Mouse (Mus musculus): ENCODE data around the gene Hes3. TPM values are rescaled to one million over a fixed set of nuclear protein-coding genes. Genes with fewer than 3 reads are reported as not detected.

Hes3 gene
- polyA plus RNA-seq, 1 experiment from 2014 or later: not detected

GRCm38 (mm10) chr4:152296874-152297861, 5.7 kb upstream of the Hes3 start, which contains the start of gene Icmt:
Gene Icmt, plus strand, starts transcription at chr4:152297227.
- Histone ChIP-seq H3K9ac (ENCODE audit: low read length) (peak within 1 kb of the TSS; percentile 97), H3K4me1 (ENCODE audit: control insufficient read depth, insufficient read depth, low read length) (peaks cover 24% of the 10 kb centered on the region), H3K4me3 (replicated peaks; ENCODE audit: low read length) (peak within 1 kb of the TSS; percentile 94), H3K9me3 (replicated peaks; ENCODE audit: control insufficient read depth, low read length) (no peaks in the 10 kb centered on the region), H3K4me2 (ENCODE audit: low read depth, low read length) (peak within 1 kb of the TSS; percentile 94), H3K27me3 (ENCODE audit: control insufficient read depth, insufficient read depth, low read length) (peaks cover 9% of the 10 kb centered on the region), H3K27ac (ENCODE audit: low read length) (peak within 1 kb of the TSS; percentile 78), H3K36me3 (ENCODE audit: control insufficient read depth, insufficient read depth, low read length) (no peaks in the 10 kb centered on the region)
- WGBS: under 1% methylated on average over 118 of the region's 119 CpGs
- ATAC-seq (ENCODE audit: insufficient read depth, low FRiP score): peak; percentile 97

- Histone ChIP-seq H3K4me3 (replicated peaks; ENCODE audit: low read length) (peak overlapping the region; percentile 94), H3K36me3 (ENCODE audit: control insufficient read depth, insufficient read depth, low read length) (no peaks in the 10 kb centered on the region), H3K4me1 (ENCODE audit: control insufficient read depth, insufficient read depth, low read length) (peaks cover 25% of the 10 kb centered on the region), H3K27me3 (ENCODE audit: control insufficient read depth, insufficient read depth, low read length) (peaks cover 17% of the 10 kb centered on the region), H3K4me2 (ENCODE audit: low read depth, low read length) (peak overlapping the region; percentile 59), H3K27ac (ENCODE audit: low read length) (peak overlapping the region; percentile 78), H3K9ac (ENCODE audit: low read length) (peak overlapping the region; percentile 73), H3K9me3 (replicated peaks; ENCODE audit: control insufficient read depth, low read length) (no peaks in the 10 kb centered on the region)
- 10% methylated on average over 8 of the region's 8 CpGs for WGBS
- ATAC-seq (ENCODE audit: insufficient read depth, low FRiP score): no peak
Observed at GRCm38 (mm10) chr4:152296371-152296770, 4.9 kb upstream of the Hes3 start.

GRCm38 (mm10) chr4:152295916-152296315, 4.5 kb upstream of the Hes3 start:
- H3K4me3 ChIP-seq (replicated peaks; ENCODE audit: low read length): no peak overlapping the region
- ATAC-seq (ENCODE audit: insufficient read depth, low FRiP score): no peak
- no peak overlapping the region for H3K4me2 ChIP-seq (ENCODE audit: low read depth, low read length)
- peaks cover 22% of the 10 kb centered on the region for H3K27me3 ChIP-seq (ENCODE audit: control insufficient read depth, insufficient read depth, low read length)
- WGBS: 38% methylated on average over 4 of the region's 4 CpGs
- H3K4me1 ChIP-seq (ENCODE audit: control insufficient read depth, insufficient read depth, low read length): peaks cover 25% of the 10 kb centered on the region
- peak overlapping the region; percentile 31; the same call in 1 of the 2 replicates for H3K27ac ChIP-seq (ENCODE audit: low read length)
- H3K9me3 ChIP-seq (replicated peaks; ENCODE audit: control insufficient read depth, low read length): no peaks in the 10 kb centered on the region
- no peak overlapping the region for H3K9ac ChIP-seq (ENCODE audit: low read length)
- no peaks in the 10 kb centered on the region for H3K36me3 ChIP-seq (ENCODE audit: control insufficient read depth, insufficient read depth, low read length)

GRCm38 (mm10) chr4:152294188-152294929, 2.9 kb upstream of the Hes3 start:
- Histone ChIP-seq H3K4me1 (ENCODE audit: control insufficient read depth, insufficient read depth, low read length) (peaks cover 35% of the 10 kb centered on the region), H3K36me3 (ENCODE audit: control insufficient read depth, insufficient read depth, low read length) (no peaks in the 10 kb centered on the region), H3K27me3 (ENCODE audit: control insufficient read depth, insufficient read depth, low read length) (peaks cover 36% of the 10 kb centered on the region), H3K9ac (ENCODE audit: low read length) (no peak overlapping the region), H3K9me3 (replicated peaks; ENCODE audit: control insufficient read depth, low read length) (no peaks in the 10 kb centered on the region), H3K4me2 (ENCODE audit: low read depth, low read length) (no peak overlapping the region), H3K27ac (ENCODE audit: low read length) (no peak overlapping the region), H3K4me3 (replicated peaks; ENCODE audit: low read length) (no peak overlapping the region)
- WGBS: 51% methylated on average over 10 of the region's 10 CpGs
- no peak for ATAC-seq (ENCODE audit: insufficient read depth, low FRiP score)

GRCm38 (mm10) chr4:152292102-152292765, 772 bp upstream of the Hes3 start:
- Histone ChIP-seq H3K36me3 (ENCODE audit: control insufficient read depth, insufficient read depth, low read length) (no peaks in the 10 kb centered on the region), H3K27ac (ENCODE audit: low read length) (no peak overlapping the region), H3K4me2 (ENCODE audit: low read depth, low read length) (no peak overlapping the region), H3K4me3 (replicated peaks; ENCODE audit: low read length) (no peak overlapping the region), H3K27me3 (ENCODE audit: control insufficient read depth, insufficient read depth, low read length) (peaks cover 51% of the 10 kb centered on the region), H3K9me3 (replicated peaks; ENCODE audit: control insufficient read depth, low read length) (no peaks in the 10 kb centered on the region), H3K4me1 (ENCODE audit: control insufficient read depth, insufficient read depth, low read length) (peaks cover 22% of the 10 kb centered on the region; the same call in 1 of the 2 replicates), H3K9ac (ENCODE audit: low read length) (no peak overlapping the region)
- WGBS: 15% methylated on average over 12 of the region's 12 CpGs
- ATAC-seq (ENCODE audit: insufficient read depth, low FRiP score): no peak

GRCm38 (mm10) chr4:152290991-152291390, 471 bp downstream of the Hes3 start:
- H3K4me1 ChIP-seq (ENCODE audit: control insufficient read depth, insufficient read depth, low read length): peaks cover 28% of the 10 kb centered on the region; the same call in 1 of the 2 replicates
- no peak for ATAC-seq (ENCODE audit: insufficient read depth, low FRiP score)
- no peak overlapping the region for H3K4me3 ChIP-seq (replicated peaks; ENCODE audit: low read length)
- no peak overlapping the region for H3K27ac ChIP-seq (ENCODE audit: low read length)
- WGBS: 31% methylated on average over 11 of the region's 11 CpGs
- no peaks in the 10 kb centered on the region for H3K9me3 ChIP-seq (replicated peaks; ENCODE audit: control insufficient read depth, low read length)
- H3K36me3 ChIP-seq (ENCODE audit: control insufficient read depth, insufficient read depth, low read length): no peaks in the 10 kb centered on the region
- H3K9ac ChIP-seq (ENCODE audit: low read length): no peak overlapping the region
- 0 out of 2 replicates have a peak overlapping the region, but pooled peaks have one; percentile 41 for H3K4me2 ChIP-seq (ENCODE audit: low read depth, low read length)
- peaks cover 63% of the 10 kb centered on the region for H3K27me3 ChIP-seq (ENCODE audit: control insufficient read depth, insufficient read depth, low read length)

- Histone ChIP-seq H3K4me3 (replicated peaks; ENCODE audit: low read length) (peak overlapping the region; percentile 25), H3K9me3 (replicated peaks; ENCODE audit: control insufficient read depth, low read length) (no peaks in the 10 kb centered on the region), H3K27me3 (ENCODE audit: control insufficient read depth, insufficient read depth, low read length) (peaks cover 65% of the 10 kb centered on the region), H3K27ac (ENCODE audit: low read length) (no peak overlapping the region), H3K36me3 (ENCODE audit: control insufficient read depth, insufficient read depth, low read length) (no peaks in the 10 kb centered on the region), H3K4me2 (ENCODE audit: low read depth, low read length) (peak overlapping the region; percentile 41), H3K4me1 (ENCODE audit: control insufficient read depth, insufficient read depth, low read length) (peaks cover 25% of the 10 kb centered on the region; the same call in 1 of the 2 replicates), H3K9ac (ENCODE audit: low read length) (no peak overlapping the region; the same call in 1 of the 2 replicates)
- ATAC-seq (ENCODE audit: insufficient read depth, low FRiP score): no peak
- 1% methylated on average over 39 of the region's 39 CpGs for WGBS
Observed at GRCm38 (mm10) chr4:152290385-152290784, 1.1 kb downstream of the Hes3 start.

- 52% methylated on average over 18 of the region's 18 CpGs for WGBS
- Histone ChIP-seq H3K4me1 (ENCODE audit: control insufficient read depth, insufficient read depth, low read length) (peaks cover 27% of the 10 kb centered on the region; the same call in 1 of the 2 replicates), H3K27me3 (ENCODE audit: control insufficient read depth, insufficient read depth, low read length) (peaks cover 81% of the 10 kb centered on the region), H3K4me3 (replicated peaks; ENCODE audit: low read length) (no peak overlapping the region), H3K9ac (ENCODE audit: low read length) (no peak overlapping the region), H3K27ac (ENCODE audit: low read length) (no peak overlapping the region), H3K4me2 (ENCODE audit: low read depth, low read length) (no peak overlapping the region), H3K36me3 (ENCODE audit: control insufficient read depth, insufficient read depth, low read length) (no peaks in the 10 kb centered on the region), H3K9me3 (replicated peaks; ENCODE audit: control insufficient read depth, low read length) (no peaks in the 10 kb centered on the region)
- ATAC-seq (ENCODE audit: insufficient read depth, low FRiP score): no peak
Observed at GRCm38 (mm10) chr4:152288398-152288945, 3.0 kb downstream of the Hes3 start.
